Mouse (Mus musculus): ENCODE data around the gene Sfxn5.

DNA sequence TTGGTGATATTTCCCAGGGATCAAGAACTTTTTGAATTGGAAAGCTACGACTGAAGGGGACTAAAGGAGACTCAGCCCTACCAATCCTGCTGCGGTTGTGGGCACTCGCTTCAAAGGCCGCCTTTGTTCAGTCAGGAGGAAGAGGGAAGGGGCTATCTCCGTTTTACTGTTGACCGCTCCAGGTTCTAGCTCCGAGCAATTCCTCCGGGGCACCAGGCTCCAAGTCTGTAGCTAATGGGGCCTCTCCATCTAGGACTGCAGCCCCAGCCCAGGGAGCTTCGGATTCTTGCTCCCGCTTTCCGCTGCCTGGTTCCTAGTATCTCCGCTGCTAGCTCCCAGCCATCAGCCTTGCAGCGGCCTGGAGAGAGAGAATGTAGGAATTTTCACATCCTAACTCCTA lies 142.6 kb downstream of the Sfxn5 start:
- no peak for TF ChIP-seq POLR2A (IDR thresholded peaks at IDR 0.05; ENCODE audit: borderline replicate concordance, control insufficient read depth, low read depth, low read length)
- no peak for TF ChIP-seq CTCF (IDR thresholded peaks at IDR 0.05; ENCODE audit: control insufficient read depth, insufficient read depth, low read length)

Data from bone marrow, adult 2 months (tissue).